Mouse (Mus musculus) ES-Bruce4 (cell line): Measurements from ENCODE around the gene Eif4e1b. TPM values are rescaled to one million over a fixed set of nuclear protein-coding genes. Genes with fewer than 3 reads are reported as not detected.

Source experiments
- H3K27ac ChIP-seq: 2 replicates; pipeline ENCODE4 v1.5.1; 2012; ENCODE audit warnings: low read length, inconsistent platforms; ENCODE audit not compliant: insufficient read depth
- H3K27me3 ChIP-seq: 2 replicates; pipeline ENCODE4 v1.6.1; 2012; ENCODE audit warnings: mild to moderate bottlenecking, low read length, inconsistent platforms; ENCODE audit not compliant: control insufficient read depth, poor library complexity, insufficient read depth, severe bottlenecking
- H3K36me3 ChIP-seq: 2 replicates; pipeline ENCODE4 v1.6.1; 2012; ENCODE audit warnings: inconsistent platforms, mild to moderate bottlenecking, low read length, moderate library complexity; ENCODE audit not compliant: control insufficient read depth, poor library complexity, insufficient read depth, severe bottlenecking
- H3K4me1 ChIP-seq: one replicate; pipeline ENCODE4 v1.8.1; 2011; ENCODE audit warnings: low read length; ENCODE audit not compliant: control insufficient read depth, insufficient read depth
- H3K4me3 ChIP-seq: 2 replicates; pipeline ENCODE4 v1.5.1; 2011; ENCODE audit warnings: low read depth, mild to moderate bottlenecking, low read length
- H3K9ac ChIP-seq: 2 replicates; pipeline ENCODE4 v1.6.1; 2012; ENCODE audit warnings: low read depth, mild to moderate bottlenecking, inconsistent platforms; ENCODE audit not compliant: poor library complexity, severe bottlenecking
- H3K9me3 ChIP-seq: replicated peaks from 2 replicates; pipeline ENCODE4 v1.6.1; 2012; ENCODE audit warnings: mild to moderate bottlenecking, low read length, inconsistent platforms; ENCODE audit not compliant: control insufficient read depth, poor library complexity, insufficient read depth, severe bottlenecking
- CTCF ChIP-seq: IDR thresholded peaks from one replicate; pipeline ENCODE4 v1.8.1; 2011; ENCODE audit warnings: low read depth, low read length
- EP300 ChIP-seq: IDR thresholded peaks from 2 replicates; pipeline ENCODE4 v1.6.1; 2011; ENCODE audit warnings: low read depth, low read length; ENCODE audit not compliant: insufficient read depth
- POLR2A ChIP-seq: IDR thresholded peaks from one replicate; pipeline ENCODE4 v1.8.1; 2011; ENCODE audit warnings: low read length; ENCODE audit not compliant: insufficient read depth
- polyA plus RNA-seq: library from polyadenylated mRNA; stranded (reverse); fragments of >200 nt; gene quantifications from 2 replicates; pipeline ENCODE4 v1.2.4, GENCODE M21; 2011; ENCODE audit warnings: low read depth; ENCODE audit not compliant: missing spikeins, insufficient read depth, insufficient read length

Eif4e1b gene
- polyA plus RNA-seq, 1 experiment, result not detected

GRCm38 (mm10) chr13:54836351-54837030 lies 52.7 kb downstream of the Eif4e1b start:
- Histone ChIP-seq H3K9me3 (no peaks in the 10 kb centered on the region), H3K9ac (no peak overlapping the region), H3K27me3 (no peaks in the 10 kb centered on the region), H3K4me3 (no peak overlapping the region), H3K27ac (no peak overlapping the region), H3K4me1 (peaks cover 2% of the 10 kb centered on the region), H3K36me3 (no peaks in the 10 kb centered on the region)
- TF ChIP-seq POLR2A, result no peak
- TF ChIP-seq CTCF, result no peak
- TF ChIP-seq EP300, result no peak

GRCm38 (mm10) chr13:54837061-54837460 lies 53.3 kb downstream of the Eif4e1b start:
- TF ChIP-seq CTCF (no peak), EP300 (no peak), POLR2A (no peak)
- Histone ChIP-seq H3K9ac (no peak overlapping the region), H3K4me3 (no peak overlapping the region), H3K27me3 (no peaks in the 10 kb centered on the region), H3K9me3 (no peaks in the 10 kb centered on the region), H3K4me1 (peaks cover 2% of the 10 kb centered on the region), H3K27ac (no peak overlapping the region), H3K36me3 (no peaks in the 10 kb centered on the region)

GRCm38 (mm10) chr13:54837471-54837889 lies 53.7 kb downstream of the Eif4e1b start:
- no peak overlapping the region for H3K9ac ChIP-seq

More at GRCm38 (mm10) chr13:54837471-54837889, 53.7 kb downstream of the Eif4e1b start:
- no peak overlapping the region for H3K4me3 ChIP-seq
- no peaks in the 10 kb centered on the region for H3K36me3 ChIP-seq
- H3K9me3 ChIP-seq, result no peaks in the 10 kb centered on the region
- no peak for TF ChIP-seq CTCF
- no peak for TF ChIP-seq POLR2A
- no peak for TF ChIP-seq EP300
- H3K4me1 ChIP-seq, result peaks cover 2% of the 10 kb centered on the region
- no peaks in the 10 kb centered on the region for H3K27me3 ChIP-seq
- no peak overlapping the region for H3K27ac ChIP-seq

Other genes starting within 250 kb of the Eif4e1b start
- gene 4833439L19Rik, start 218.6 kb upstream of the Eif4e1b start, polyA plus RNA-seq, result 110 and 111 TPM in 2 replicates
- 10.3 and 11.1 TPM in 2 replicates for gene Arl10, start 209.0 kb upstream of the Eif4e1b start, polyA plus RNA-seq
- 61.8 and 65.5 TPM in 2 replicates for gene Nop16, start 193.9 kb upstream of the Eif4e1b start, polyA plus RNA-seq
- gene Higd2a, start 193.8 kb upstream of the Eif4e1b start, polyA plus RNA-seq, result 104 and 116 TPM in 2 replicates
- 27.5 and 30.2 TPM in 2 replicates for gene Cltb, start 172.7 kb upstream of the Eif4e1b start, polyA plus RNA-seq
- gene Faf2, start 162.2 kb upstream of the Eif4e1b start, polyA plus RNA-seq, result 69.3 and 70.5 TPM in 2 replicates
- gene Rnf44, start 90.1 kb upstream of the Eif4e1b start, polyA plus RNA-seq, result 153 and 171 TPM in 2 replicates
- gene Cdhr2, start 82.5 kb upstream of the Eif4e1b start, polyA plus RNA-seq, result not detected in 2 replicates
- not detected in 2 replicates for gene Gprin1, start 34.1 kb upstream of the Eif4e1b start, polyA plus RNA-seq
- gene Sncb, start 17.4 kb upstream of the Eif4e1b start, polyA plus RNA-seq, result 2.7 and 2.8 TPM in 2 replicates
- gene Tspan17, start 5.4 kb downstream of the Eif4e1b start, polyA plus RNA-seq, result 7.0 and 12.3 TPM in 2 replicates
- 0.66 and 2.8 TPM in 2 replicates for gene Unc5a, start 165.4 kb downstream of the Eif4e1b start, polyA plus RNA-seq
- not detected in 2 replicates for gene Hk3, start 237.4 kb downstream of the Eif4e1b start, polyA plus RNA-seq